8 mouse cellular contexts compared by ENCODE assay signal in the genomic region with DNA sequence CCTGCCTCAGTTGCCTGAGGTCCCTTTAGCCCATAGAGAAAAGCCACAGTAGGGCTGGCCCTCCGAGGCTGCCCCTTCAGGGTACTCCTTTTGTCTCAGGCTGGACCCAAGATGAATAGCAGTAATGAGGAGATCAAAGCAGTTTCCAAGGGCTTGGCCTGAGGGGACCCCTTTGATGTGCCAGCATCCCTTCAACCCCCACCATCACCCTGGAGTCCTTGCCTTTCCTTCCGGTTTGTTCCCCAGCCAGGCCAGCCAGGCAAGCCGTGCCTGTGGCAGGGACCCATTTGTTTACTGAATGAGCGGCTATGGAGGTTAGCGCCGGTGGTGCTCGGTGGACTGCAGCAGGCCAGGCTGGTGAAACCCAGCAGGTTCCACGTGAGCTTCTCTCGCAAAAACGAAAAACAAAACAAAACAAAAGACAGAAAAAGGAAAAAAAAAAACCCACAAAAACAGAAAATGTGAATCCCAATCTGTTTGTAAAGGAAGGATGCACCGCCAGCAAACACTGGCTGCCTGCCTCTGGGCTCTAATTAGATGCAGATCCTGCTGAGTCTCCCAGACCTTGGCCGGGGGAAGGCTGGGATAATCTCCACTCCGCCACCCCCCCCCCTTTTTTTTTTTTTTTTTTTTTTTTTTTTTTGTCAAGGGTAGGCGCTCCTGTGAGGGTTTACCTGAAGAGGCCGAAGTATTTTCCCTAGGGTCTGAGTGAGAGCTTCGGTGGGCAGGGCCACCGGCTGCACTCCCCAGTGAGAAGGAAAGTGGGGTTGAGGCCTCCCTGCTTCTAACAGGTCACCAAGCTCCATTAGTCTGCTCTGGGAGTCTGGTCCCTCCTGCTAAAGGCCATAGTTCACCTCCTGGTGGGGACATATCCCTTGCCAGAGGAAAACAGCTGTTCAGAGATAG.
DNase-seq lines count a peak whose midpoint lies in the region; ATAC-seq and TF ChIP-seq lines count a peak whose summit lies in the region.

No protein-coding gene starts in this region.

- ATAC-seq in heart, embryonic 11.5 days (replicated peaks; ENCODE audit: insufficient number of reproducible peaks, low FRiP score, low TSS enrichment): no peak

- no peak overlapping the region for H3K4me3 ChIP-seq in heart, embryonic 10.5 days
- no peak overlapping the region for H3K4me3 ChIP-seq in heart, embryonic 11.5 days (ENCODE audit: low read depth, low read length)
- H3K4me3 ChIP-seq in E14TG2a.4 (replicated peaks; ENCODE audit: low read length): peak overlapping the region; percentile 48; the same call in 1 of the 2 replicates

- H3K4me2 ChIP-seq in heart, embryonic 11.5 days: no peak overlapping the region

- H3K27me3 ChIP-seq in heart, embryonic 10.5 days (ENCODE audit: insufficient read depth, poor library complexity, severe bottlenecking): peaks cover 48% of the 10 kb centered on the region; the same call in 1 of the 2 replicates
- H3K27me3 ChIP-seq in heart, embryonic 11.5 days (ENCODE audit: control insufficient read depth, insufficient read depth, low read length): peaks cover 13% of the 10 kb centered on the region
- H3K27me3 ChIP-seq in E14TG2a.4 (ENCODE audit: insufficient read depth, low read length): no peaks in the 10 kb centered on the region

- TF ChIP-seq CTCF in E14TG2a.4 (conservative IDR thresholded peaks at IDR 0.05; ENCODE audit: low read length): no peak

- H3K9me3 ChIP-seq in heart, embryonic 10.5 days: no peaks in the 10 kb centered on the region
- no peaks in the 10 kb centered on the region for H3K9me3 ChIP-seq in heart, embryonic 11.5 days (replicated peaks; ENCODE audit: control insufficient read depth, low read length)
- H3K9me3 ChIP-seq in E14TG2a.4 (ENCODE audit: low read length): no peaks in the 10 kb centered on the region

- WGBS in heart, embryonic 10.5 days: 19% methylated on average over 17 of the region's 17 CpGs
- 27% methylated on average over 17 of the region's 17 CpGs for WGBS in heart, embryonic 11.5 days (ENCODE audit: insufficient replicate concordance)

- intact Hi-C loops in heart, postnatal 14 days (cut with DNase I): no loop called here

- peak overlapping the region; percentile 36; the same call in 1 of the 2 replicates for H3K27ac ChIP-seq in heart, embryonic 10.5 days
- no peak overlapping the region for H3K27ac ChIP-seq in heart, embryonic 11.5 days (ENCODE audit: low read depth, low read length)

- no peak overlapping the region for H3K9ac ChIP-seq in heart, embryonic 11.5 days (ENCODE audit: low read depth, low read length)

- H3K4me1 ChIP-seq in heart, embryonic 10.5 days: peaks cover 20% of the 10 kb centered on the region
- H3K4me1 ChIP-seq in heart, embryonic 11.5 days (ENCODE audit: control insufficient read depth, insufficient read depth, low read length): peaks cover 3% of the 10 kb centered on the region; the same call in 1 of the 2 replicates
- H3K4me1 ChIP-seq in E14TG2a.4 (replicated peaks; ENCODE audit: low read depth, low read length): peaks cover 62% of the 10 kb centered on the region

- H3K36me3 ChIP-seq in heart, embryonic 10.5 days: no peaks in the 10 kb centered on the region
- H3K36me3 ChIP-seq in heart, embryonic 11.5 days (ENCODE audit: control insufficient read depth, insufficient read depth, low read length): no peaks in the 10 kb centered on the region
- H3K36me3 ChIP-seq in E14TG2a.4 (ENCODE audit: insufficient read depth, low read length): no peaks in the 10 kb centered on the region

- no peak for DNase-seq in heart, embryonic 10.5 days (ENCODE audit: low spot score)
- DNase-seq in adrenal gland, postnatal 36 days: peak; percentile 22 to 26
- peak; percentile 6 to 19 for DNase-seq in heart, postnatal 14 days
- DNase-seq in testis, postnatal 14 days (ENCODE audit: low spot score): peak; percentile 4
- no peak for DNase-seq in left cerebral cortex, adult 18-20 months (ENCODE audit: low spot score in 2 of 2)
- DNase-seq in natural killer cell, adult 2 months (ENCODE audit: low spot score in 2 of 2): no peak

Comparison
In these comparisons a context has a peak if more than half of its experiments do, and no peak if none do; other contexts are left out.
1. DNase-seq: peak in adrenal gland, postnatal 36 days (2 of 2), heart, postnatal 14 days (2 of 2) and testis, postnatal 14 days (single experiment); none in heart, embryonic 10.5 days (single experiment), left cerebral cortex, adult 18-20 months (0 of 2) and natural killer cell, adult 2 months (0 of 2).